Mouse (Mus musculus) urinary bladder, postnatal 25 days (tissue): ENCODE data around the gene Atp1b2.
"Not testable (repeated sequence)": the region's sequence is repeated elsewhere in the genome, so short reads cannot be mapped to it uniquely, and the experiment has no call there.

Experiments used
- DNase-seq: peaks from one replicate; pipeline ENCODE4 v3.0.0; 2022; ENCODE audit warnings: low spot score

Gene Atp1b2

DNA sequence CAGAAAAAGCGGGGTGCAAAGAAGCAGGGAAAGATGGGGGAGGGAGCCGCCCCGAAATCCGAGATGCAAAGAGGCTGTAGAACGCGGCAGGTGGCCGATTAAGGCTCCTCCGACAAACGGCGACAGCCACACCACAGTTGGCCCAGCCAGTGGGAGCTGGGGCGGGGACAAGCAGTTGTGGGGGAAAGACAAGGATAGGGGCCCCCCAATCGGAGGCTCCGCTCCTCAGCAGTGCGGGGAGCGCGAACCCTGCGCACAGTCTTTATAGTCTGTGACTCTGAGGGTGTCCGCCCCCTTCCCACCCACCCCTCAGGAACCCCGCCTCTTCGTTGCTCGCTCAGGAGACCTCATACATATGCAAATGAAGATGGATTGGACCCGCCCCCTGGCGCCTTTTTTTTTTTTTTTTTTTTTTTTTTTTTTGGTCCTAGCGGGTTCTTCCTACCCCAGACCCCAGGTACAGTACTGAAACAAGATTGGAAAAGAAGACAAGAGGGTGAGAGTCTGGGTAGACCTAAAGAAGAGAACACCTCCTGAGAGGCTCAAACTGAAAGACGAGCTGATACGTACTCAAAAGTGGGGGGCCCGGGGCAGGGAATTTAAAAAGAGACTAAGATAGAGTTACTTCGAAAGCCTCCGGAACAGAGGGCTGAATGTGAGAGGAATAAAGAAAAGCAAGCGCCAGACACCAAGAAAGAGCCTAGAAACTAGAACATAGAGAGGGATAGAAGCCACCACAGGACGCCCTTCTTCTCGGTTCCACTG, at the start of gene Atp1b2:
Atp1b2 (minus strand) TSS at position 217 of the 765 bp plus-strand sequence.
- peak; percentile 35 for DNase-seq

DNA sequence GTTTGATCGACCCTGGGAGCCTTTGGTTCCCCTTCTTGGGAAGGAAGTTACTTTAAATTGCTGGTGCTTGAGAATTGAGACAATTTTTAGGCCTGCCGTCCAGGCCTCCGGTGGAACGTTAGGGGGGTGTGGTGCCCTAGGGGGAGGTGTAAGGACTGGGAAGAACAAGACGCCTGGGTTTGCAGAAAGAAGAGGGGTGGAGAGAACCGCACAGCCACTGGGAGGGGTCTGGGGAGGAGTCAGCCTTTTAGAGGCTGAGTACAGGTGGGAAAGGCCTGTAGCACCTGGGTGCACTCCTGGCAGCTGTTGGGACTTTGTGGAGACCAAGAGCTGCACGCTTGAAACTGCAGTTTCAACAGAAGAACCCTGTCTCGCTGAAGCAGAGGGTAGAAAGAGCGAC, 49.0 kb upstream of the Atp1b2 start:
- DNase-seq = peak; percentile 25

DNA sequence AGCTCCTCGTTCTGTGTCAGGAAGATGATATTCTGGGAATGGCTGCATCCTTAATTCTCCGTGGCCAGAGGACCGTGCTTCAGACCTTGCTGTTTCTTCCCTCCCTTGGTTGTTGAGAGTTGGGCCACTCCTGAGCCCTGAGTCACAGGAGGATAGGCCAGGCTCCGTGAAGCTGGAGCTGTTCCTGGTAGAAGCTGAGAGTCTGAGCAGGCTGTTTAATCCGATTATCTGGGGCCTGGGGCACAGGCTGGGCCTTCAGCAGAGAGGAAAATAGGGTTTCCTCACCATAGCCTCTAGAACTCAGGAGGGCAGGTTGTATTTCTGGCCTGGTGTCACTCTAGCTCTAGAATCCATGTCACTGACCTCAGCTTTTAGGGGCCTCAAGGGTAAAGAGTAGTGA, 47.7 kb upstream of the Atp1b2 start:
- DNase-seq = no peak

DNA sequence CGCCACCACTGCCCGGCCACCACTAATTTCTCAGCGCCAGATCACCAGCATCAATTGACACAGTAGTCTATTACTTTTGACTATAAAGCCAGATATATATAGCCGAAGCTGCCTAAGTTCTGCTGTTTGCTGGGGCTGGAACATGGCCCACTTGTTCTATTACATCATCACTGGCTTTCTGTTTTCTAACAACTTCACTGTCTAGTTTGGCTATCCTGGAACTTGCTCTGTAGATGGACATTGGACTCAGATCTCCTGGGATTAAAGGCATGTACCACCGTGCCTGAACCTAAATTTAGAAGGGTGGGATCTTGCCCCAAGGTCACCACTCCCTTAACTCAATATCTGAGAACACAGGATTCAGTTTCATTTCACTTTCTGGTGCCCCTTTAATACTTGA, 40.1 kb upstream of the Atp1b2 start:
- DNase-seq = no peak

DNA sequence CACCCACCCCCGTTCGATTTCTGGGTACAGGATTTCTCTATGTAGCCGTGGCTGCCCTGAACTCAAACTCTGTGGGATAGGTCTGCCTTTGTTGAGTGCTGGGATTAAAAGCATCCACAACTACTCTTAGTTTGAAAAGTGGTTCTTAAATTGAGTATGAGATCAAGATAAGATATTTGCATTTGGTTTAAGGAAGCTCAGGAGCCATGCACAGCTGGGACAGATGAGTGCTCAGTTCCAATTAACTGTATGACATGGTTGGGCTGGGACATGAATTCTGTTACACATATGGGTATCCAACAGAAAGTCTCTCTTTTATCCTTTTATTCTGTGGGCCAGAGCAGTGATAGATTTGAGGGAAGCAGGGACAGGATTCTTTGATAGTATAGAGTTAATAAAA, 29.7 kb upstream of the Atp1b2 start:
- DNase-seq = no peak

DNA sequence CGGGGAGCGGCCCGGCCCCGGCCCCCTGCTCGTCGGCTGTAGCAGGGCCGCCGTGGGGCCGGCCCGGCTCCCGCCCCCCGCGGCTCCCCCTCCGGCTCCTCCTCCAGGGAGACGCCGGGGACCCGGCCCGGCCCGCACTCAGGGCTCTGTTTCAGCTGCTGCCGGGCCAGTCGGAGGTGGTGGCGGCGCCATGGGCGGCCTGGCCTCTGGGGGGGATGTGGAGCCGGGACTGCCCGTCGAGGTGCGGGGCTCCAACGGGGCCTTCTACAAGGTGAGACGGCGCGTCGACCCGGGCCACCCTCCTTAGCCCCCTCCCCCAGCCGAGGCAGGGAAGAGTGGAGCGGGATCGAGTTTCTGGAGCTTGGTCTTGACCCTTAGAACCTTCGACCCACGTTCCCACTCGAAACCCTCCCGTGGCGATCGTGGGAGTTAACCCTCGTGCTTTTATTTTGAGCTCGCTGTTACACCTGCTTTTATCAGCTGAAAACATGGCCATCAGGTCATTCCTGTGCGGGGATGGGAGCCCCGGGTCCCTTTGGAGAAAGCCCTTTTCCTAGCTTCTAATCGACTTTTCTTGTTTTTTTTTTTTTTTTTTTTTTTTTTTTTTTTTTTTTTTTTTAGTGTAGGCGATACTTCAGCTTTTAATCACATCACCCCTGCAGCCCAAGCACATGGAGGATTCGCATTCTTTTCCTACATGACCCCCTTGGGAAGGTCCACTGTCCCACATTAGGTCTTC, 27.6 kb upstream of the Atp1b2 start:
- DNase-seq = peak; percentile 53

DNA sequence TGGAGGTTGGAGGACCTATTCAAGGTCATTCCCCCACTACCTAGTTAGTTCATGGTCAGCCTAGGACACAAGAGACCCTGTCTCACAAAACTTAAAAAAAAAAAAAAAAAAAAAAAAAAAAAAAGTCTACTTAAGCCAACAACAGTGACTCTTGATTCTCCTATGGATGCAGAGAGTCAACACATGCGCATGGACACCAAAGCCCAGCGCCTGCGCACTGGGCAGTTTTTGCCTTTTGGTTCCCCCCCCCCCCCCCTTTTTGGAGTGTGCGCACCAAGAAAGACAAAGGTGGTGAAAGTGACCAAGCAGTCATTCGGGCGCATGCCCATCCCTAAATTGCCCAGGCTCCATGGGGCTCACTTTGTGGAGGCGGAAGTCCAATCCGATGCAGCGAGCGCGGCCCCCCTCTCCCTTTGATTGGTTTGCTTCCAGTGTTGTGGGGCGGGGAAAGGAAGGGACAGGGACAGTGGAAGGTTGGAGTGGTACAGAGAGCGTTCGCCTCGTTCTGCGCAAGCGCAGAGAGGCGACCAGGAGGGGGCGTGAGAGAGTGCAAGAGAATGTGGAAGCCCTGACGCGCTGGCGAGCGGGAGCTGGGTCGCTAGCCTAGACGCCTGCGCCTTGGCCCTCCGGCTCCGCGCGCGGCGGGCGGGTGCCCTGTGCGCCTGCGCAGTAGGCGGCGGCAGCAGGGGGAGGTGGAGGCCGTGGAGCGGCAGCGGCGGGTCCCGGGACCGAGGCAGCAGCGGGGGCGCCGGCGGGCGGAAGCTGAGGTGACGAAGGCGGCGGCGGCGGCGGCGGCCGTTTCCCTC, 26.7 kb upstream of the Atp1b2 start, which contains the start of gene Fxr2:
Fxr2 (plus strand) TSS at position 707 of the 806 bp plus-strand sequence.
- DNase-seq = peak; percentile 100

DNA sequence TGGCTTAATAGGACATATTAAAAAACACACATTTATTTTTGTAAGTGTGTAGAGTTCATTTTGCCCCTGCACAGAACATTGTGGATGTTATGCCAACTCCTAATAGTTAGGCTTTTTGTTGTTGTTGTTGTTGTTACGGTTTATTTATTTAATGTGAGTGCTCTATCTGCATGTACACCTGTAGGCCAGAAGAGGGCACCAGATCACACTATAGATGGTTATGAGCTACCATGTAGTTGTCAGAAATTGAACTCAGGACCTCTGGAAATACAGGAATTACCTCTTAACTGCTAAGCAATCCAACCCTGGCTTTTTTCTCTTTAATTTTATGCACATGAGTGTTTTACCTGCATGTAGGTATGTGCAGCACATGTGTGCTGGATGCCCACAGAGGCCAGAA, 24.1 kb upstream of the Atp1b2 start:
- no peak for DNase-seq

DNA sequence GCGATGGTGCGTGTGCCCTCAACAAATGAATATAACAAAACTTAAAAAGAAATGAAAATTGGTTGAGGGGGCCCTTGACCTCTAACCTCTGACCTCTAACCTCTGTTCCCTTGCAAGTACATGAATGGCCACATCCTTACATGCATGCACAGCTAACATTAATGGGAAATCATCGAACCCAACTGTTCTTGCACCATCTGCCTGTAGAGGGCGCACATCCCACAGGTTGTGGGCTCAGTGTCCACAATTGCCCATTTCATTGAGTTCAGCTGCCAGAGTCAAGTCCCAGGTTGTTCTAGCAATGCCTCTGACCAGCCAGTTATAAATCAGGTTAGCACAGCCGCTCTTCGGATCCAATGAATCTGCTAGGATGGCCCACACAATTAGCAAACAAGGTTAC, 22.5 kb upstream of the Atp1b2 start:
- peak; percentile 76 for DNase-seq

DNA sequence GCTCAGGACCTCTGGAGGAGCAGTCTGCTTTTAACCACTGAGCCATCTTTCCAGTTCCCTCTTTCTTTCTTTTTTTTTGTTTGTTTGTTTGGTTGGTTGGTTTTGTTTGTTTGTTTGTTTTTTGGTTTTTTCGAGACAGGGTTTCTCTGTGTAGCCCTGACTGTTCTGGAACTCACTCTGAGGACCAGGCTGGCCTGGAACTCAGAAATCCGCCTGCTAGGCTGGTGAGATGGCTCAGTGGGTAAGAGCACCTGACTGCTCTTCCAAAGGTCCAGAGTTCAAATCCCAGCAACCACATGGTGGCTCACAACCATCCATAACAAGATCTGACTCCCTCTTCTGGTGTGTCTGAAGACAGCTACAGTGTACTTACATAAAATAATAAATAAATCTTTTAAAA, 18.6 kb upstream of the Atp1b2 start:
- not testable (repeated sequence) for DNase-seq

DNA sequence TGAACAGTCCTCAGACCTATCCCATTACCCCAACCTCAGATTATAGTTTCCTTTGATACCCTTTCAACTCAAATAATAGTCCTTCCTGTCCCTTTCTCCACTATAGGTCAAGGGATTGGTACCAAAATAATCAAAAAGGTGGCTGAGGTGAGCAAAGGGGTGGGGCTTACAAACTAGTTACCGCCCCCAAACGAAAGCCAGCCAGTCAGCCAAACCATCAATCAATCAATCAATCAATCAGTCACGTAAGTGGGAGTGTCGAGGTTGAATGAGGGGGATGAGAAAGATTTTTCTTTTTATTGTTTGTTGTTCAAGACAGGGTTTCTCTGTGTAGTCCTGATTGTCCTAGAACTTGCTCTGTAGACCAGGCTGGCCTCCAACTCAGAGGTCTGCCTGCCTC, 17.3 kb upstream of the Atp1b2 start:
- DNase-seq = no peak

DNA sequence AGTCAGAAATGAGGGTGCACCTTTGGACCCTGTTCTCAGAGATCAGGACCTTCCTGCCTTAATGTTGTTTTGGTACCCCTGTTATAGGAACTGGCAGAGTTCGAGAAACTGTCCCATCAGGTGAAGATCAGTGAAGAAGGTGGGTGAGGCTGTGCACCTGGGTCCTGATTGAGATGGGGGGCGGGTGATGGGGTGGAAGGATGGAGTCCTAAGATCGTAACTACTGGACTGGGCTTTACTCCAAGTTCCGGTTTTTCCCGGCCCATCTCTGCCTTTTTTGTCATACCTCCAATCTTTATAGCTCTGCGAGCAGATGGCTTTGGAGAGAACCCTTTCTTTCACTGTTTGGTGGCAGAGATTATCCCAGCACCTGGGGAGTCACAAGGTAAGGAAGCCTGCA, 16.7 kb upstream of the Atp1b2 start:
- DNase-seq = no peak

DNA sequence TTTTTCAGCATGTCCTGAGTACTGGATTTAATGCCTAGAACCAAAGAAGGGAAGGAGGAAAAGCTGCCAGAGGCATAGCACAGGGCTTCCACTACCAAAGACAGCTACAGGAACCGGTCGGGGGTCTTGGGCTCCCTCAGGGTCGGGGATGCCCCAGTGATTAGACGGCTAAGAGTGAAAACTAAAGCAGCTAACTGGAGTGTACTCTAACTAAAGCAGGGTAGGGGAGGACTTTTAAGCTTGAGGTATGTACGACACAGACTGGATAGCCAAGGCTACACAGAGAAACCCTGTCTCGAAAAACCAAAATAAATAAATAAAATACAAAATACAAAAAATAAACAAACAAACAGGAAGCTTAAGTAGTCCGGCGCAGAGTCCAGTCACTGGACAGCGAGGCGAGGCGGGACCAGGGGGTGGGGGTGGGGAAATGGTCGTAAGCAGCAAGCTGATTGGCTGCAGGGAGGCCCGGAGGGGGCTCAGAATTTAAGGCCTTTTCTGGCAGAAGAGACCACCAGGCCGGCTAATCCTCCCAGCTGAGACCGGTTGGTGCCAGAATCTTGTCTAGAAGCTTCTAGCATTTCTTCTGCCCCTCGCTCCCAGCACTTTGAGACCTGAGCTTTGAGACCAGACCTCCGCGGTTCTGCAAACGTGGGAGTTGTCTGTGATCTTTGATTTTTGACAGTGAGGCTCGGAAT, 16.0 kb upstream of the Atp1b2 start, which contains the start of gene Sat2:
Sat2 (plus strand) TSS at position 454 of the 698 bp plus-strand sequence.
- DNase-seq = peak; percentile 34

DNA sequence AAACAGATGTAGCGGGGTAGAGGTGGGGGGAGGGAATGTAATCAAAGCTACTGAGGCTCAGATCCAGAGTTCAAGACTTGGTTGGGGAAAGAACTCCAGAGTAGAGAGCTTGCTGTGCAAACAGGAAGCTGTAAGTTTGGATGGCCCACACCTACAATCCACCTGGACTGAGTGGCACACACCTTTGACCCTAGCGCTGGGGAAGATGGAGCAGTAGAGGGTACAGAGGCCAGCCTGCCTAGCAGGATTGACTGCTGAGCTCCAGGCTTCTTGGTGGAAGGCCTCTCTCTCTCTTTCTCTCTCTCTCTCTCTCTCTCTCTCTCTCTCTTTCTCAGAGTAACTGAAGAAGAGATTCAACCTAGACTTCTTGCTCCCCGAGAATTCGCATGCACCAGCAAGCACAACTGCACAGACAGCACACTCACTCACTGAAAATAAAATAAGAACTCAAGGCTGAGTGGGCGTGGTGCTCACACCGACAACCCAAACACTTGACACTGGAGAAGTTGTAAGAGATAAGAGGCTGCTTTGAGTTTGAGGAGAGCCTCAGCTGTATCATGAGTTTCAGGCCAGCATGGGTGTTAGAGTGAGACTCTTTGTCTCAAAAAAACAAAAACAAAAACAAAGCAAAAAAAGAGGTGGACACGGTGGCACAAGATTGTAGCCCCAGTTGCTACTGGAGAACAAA, 14.8 kb upstream of the Atp1b2 start:
- DNase-seq = no peak

DNA sequence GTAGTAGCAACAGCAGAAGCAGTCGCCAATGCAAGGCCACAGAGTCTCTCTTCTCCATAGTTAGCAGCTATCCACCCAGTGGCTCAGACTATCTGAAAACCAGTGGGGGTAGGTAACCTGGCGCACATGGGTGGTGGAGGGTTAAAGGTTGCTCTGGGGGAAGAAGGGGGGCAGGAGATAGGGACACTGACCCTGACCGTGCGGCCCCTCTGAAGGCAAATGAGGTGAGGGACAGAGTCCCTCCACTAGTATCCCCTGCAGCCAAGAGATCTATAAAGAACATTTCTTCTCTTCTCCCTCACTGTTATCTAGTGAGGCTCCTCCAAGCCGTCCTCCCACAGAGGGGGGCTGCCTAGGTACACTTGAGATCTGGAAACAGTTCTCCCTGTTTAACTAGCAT, 12.1 kb upstream of the Atp1b2 start, which contains the start of gene Shbg:
Shbg (minus strand) TSS at position 101 of the 400 bp plus-strand sequence.
- DNase-seq = no peak

DNA sequence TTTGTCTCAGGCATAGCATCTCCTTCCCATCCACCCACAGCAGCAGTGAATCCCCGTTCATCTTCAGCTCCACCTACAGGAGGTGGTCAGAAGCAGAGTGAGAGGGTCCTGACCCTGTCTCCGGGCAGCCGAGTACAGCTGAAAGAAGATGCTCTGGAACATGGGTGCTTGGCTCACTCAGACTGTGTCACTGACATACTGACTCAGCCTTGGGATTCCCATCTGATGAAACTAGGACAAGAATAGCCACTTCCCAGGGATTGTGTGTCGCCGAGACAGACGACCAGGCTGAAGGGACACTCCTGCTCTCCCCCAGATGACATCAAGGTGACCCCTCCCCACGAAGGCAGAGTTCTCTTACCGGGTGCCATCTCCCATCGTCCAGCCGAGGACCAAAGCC, 11.0 kb upstream of the Atp1b2 start:
- no peak for DNase-seq

DNA sequence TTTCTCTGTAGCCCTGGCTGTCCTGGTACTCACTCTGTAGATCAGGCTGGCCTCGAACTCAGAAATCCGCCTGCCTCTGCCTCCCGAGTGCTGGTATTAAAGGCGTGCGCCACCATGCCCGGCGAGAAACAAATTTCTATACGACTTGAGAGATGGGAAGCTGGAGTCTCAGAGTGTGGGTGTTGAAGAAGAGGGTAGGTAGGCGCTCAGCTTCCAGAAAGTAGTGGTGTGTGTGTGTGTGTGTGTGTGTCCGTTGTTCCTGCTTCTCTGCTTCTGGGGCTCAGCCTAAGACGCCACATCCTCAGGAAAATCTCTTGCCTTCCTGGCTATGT, 8.5 kb upstream of the Atp1b2 start:
- not testable (repeated sequence) for DNase-seq

DNA sequence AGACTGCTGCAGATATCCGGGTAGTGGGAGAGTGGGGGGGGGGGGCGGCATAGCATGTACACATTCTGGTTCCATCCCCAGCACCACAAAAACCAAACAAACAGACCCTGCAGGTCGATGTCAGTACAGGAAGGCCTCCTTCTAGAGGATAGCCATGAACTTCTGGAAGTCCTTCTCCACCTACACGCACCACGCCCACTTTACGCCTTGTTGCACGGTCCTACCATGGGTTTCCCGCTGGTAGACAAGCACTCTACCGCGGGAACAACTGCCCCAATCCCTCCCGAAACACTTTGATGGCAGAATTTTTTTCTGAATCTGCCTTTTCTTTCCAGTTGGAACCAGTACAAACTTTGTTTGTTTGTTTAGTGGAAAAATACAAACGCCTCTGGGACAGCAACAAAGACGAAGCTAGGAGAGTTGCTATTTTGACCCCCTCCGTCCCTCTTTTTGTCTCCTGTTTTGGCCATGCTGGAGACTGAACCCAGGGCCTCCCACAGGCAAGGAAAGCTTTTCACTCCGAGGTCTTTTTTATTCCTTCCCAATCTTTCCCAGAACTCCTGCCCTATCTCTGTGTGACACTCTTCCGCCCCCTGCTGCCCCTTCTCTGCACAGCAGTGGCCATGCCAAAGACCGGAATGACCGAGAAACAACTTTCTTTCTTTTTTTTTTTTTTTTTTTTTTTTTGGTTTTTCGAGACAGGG, 8.0 kb upstream of the Atp1b2 start:
- DNase-seq = peak; percentile 78

DNA sequence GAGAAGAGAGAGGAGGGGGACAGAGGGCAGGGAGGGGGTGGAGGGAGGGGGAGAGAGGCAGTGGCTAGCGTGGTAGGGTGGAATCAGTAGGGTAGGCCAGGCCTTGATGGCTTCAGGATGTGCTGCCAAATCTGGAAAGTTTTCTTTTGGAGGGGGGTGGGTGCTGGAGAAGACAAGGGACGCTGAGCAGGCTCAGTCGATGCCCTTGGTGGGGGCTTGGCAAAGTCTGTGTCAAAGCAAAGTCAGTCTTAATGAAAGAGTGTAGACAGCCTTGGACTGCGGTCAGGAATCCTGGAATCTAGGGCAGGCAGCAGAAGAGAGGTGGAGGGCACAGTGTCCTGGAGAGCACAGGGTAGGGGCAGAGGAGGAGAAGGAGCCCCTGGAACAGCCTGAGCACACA, 5.2 kb upstream of the Atp1b2 start:
- no peak for DNase-seq

DNA sequence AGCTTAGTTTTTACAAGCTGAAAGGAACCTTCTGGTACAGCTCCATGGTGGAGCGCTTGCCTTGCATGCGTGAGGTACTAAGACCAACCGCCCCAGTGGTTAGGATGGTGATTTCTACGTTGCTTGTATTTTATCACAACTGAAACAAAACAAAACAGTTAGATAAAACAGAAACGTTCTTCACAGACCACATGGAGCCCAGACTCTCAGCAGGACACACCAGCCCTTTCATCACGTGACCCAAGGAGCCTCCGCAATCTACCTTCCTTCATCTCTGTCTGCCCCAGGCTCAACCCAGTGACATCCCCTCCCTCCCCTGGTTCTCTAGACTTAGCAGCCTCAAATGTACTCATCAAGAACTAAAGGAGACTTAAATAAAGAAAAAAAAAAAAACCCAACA, 3.7 kb upstream of the Atp1b2 start:
- DNase-seq = no peak

DNA sequence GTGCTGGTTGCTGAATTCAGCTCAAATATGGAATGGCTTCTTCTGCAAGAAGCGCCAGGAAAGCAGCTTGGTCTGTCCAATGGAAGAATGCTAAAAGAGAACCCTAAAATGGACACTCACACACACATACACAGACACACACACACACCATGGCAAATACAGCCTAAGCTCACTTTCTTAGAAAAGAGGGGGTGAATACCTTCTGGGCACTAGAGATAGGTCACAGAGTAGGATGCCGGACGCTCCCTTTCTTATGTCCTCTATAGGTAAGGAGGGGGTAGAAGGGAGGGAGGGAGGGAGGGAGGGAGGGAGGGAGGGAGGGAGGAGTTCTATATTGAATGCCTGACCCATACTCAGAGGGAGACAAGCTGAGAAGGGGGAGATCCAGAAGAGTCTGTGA, 2.8 kb upstream of the Atp1b2 start:
- DNase-seq = no peak
